Mouse (Mus musculus) CD8-positive naive resting alpha-beta T cell, adult 57 days (primary cell): Measurements from ENCODE around the gene Eya2. TPM values are rescaled to one million over a fixed set of nuclear protein-coding genes. Genes with fewer than 3 reads are reported as not detected.

Source experiments
- total RNA-seq: library from RNA; stranded (reverse); gene quantifications from one replicate; pipeline ENCODE4 v1.2.4, GENCODE M21; 2023

Gene Eya2
- total RNA-seq = 26.4 TPM

DNA sequence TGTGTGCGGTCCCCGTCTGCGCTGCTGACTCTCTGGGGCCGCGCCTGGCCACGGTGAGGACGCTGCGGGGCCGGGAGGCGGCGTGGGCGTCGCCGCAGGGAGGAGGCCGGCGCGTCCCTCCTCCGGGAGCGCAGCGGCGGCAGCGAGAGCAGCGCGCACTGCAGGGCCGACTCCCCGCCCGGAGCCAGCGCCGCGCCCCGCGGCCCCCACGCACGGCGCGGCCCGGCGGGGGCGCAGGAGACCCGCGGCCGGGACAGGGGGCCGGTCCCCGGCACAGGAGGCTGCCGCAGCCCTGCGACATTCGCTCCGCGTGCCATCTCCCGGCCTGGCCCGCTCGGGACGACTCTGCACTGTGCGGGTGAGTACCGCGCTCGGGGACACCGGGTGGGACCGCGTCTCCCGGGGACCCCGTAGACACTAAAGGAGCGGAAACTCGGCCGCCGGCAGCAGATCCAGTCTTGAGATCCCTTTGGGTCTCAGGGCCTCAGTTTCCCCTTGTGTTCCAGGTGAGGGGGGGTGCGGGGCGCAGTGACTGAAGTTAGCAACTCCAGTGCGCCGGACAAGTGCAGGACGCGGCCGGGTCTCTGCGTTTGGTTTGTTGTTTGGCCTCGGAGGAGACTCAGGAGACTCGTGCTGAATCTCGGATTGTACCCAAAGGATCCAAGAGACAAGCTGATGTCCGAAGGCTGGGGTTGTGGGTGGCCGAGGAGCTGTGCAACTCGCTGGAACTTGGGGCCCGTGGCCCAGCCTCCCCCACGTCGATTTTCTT is at the start of gene Eya2:
Eya2 (plus strand) TSS at position 126 of the 769 bp plus-strand sequence.

Other genes starting within 250 kb of the Eya2 start
- gene Zfp663, start 226.3 kb upstream of the Eya2 start, total RNA-seq = not detected
- gene Zfp334, start 206.8 kb upstream of the Eya2 start, total RNA-seq = not detected
- 0.18 TPM for gene Ocstamp, start 194.6 kb upstream of the Eya2 start, total RNA-seq
- gene Slc13a3, start 121.8 kb upstream of the Eya2 start, total RNA-seq = not detected
- 17.3 TPM for gene Trp53rka, start 101.7 kb upstream of the Eya2 start, total RNA-seq
- gene Slc2a10, start 91.2 kb upstream of the Eya2 start, total RNA-seq = not detected